Mouse (Mus musculus) intestine, embryonic 14.5 days (tissue): ENCODE data around the gene Slc36a2. TPM values are rescaled to one million over a fixed set of nuclear protein-coding genes. Genes with fewer than 3 reads are reported as not detected.

Experiments
- ATAC-seq: fragments of 200-750 bp; cut with Nextera tagmentation; replicated peaks from 2 replicates; pipeline ENCODE4 v1.8.0; 2017; ENCODE audit warnings: low read depth, moderate number of reproducible peaks, moderate TSS enrichment, moderate library complexity; ENCODE audit not compliant: low FRiP score, low TSS enrichment
- DNase-seq: peaks from one replicate; pipeline ENCODE4 v3.0.0-alpha.2; 2018; ENCODE audit warnings: low spot score
- H3K27ac ChIP-seq: fragments of 300-500 bp; sonication (generic); 2 replicates; pipeline ENCODE4 v1.5.1; 2014; ENCODE audit warnings: low read depth, mild to moderate bottlenecking, control low read depth
- H3K27me3 ChIP-seq: fragments of 300-500 bp; sonication (generic); replicated peaks from 2 replicates; pipeline ENCODE4 v1.6.1; 2014; ENCODE audit warnings: low read length, control low read depth; ENCODE audit not compliant: control insufficient read depth, insufficient read depth
- H3K36me3 ChIP-seq: fragments of 300-500 bp; sonication (generic); 2 replicates; pipeline ENCODE4 v1.6.1; 2014; ENCODE audit warnings: low read length, control low read depth; ENCODE audit not compliant: control insufficient read depth, insufficient read depth
- H3K4me1 ChIP-seq: fragments of 300-500 bp; sonication (generic); replicated peaks from 2 replicates; pipeline ENCODE4 v1.6.1; 2014; ENCODE audit warnings: low read length, control low read depth, mixed read lengths; ENCODE audit not compliant: control insufficient read depth, insufficient read depth
- H3K4me2 ChIP-seq: fragments of 300-500 bp; sonication (generic); 2 replicates; pipeline ENCODE4 v1.6.1; 2014; ENCODE audit warnings: low read length
- H3K4me3 ChIP-seq: fragments of 300-500 bp; sonication (generic); 2 replicates; pipeline ENCODE4 v1.5.1; 2014; ENCODE audit warnings: low read depth, low read length, control low read depth, mixed read lengths
- H3K9ac ChIP-seq: fragments of 300-500 bp; sonication (generic); 2 replicates; pipeline ENCODE4 v1.6.1; 2014; ENCODE audit warnings: mild to moderate bottlenecking, low read length
- H3K9me3 ChIP-seq: fragments of 300-500 bp; sonication (generic); 2 replicates; pipeline ENCODE4 v1.6.1; 2016; ENCODE audit warnings: low read length, control low read depth; ENCODE audit not compliant: control insufficient read depth
- WGBS: fragments of 180-500 bp; shearing (Covaris S2); extraction: QIAGEN DNeasy Blood & Tissue Kit; methylation state at CpG from one replicate; pipeline ENCODE4 v1.1.7; 2014; 5-methylcytosine and 5-hydroxymethylcytosine counted together
- polyA plus RNA-seq: library from polyadenylated mRNA; unstranded; fragments of >200 nt; fragmentation: Nextera tagmentation; extraction: Ambion mirVana; gene quantifications from 2 replicates; pipeline ENCODE4 v1.2.1, GENCODE M21; 2014

Gene Slc36a2
- polyA plus RNA-seq, 1 experiment from 2014 or later, result 0.09 TPM

DNA sequence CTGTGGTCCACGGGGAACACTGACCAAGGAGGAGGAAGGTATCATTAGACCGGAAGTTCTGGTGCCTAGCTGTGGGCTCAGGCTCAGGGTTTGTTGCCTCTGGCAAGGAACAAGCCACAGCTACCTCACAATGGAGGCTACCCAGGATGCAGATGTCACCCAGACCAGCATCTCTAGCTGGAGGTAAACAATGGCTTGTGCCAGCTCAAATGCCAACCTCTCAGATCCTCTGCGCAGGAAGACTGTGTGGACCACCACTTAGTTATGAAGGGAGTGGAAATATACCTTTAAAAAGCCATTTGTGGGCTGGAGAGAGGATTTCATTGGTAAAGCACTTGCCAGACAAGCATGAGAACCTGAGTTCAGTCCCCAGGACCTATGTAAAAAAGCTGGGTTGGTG lies 33.3 kb downstream of the Slc36a2 start, which contains the start of gene Slc36a3:
Gene Slc36a3 (minus strand): TSS at position 101 of the 400 bp plus-strand sequence.
- H3K27ac ChIP-seq, result no peak within 1 kb of the TSS
- H3K36me3 ChIP-seq, result no peaks in the 10 kb centered on the region
- no peak for DNase-seq
- no peaks in the 10 kb centered on the region for H3K27me3 ChIP-seq
- no peak for ATAC-seq
- 82% methylated on average over 3 of the region's 3 CpGs for WGBS
- no peak within 1 kb of the TSS for H3K4me2 ChIP-seq
- H3K4me1 ChIP-seq, result no peaks in the 10 kb centered on the region
- H3K4me3 ChIP-seq, result no peak within 1 kb of the TSS
- H3K9me3 ChIP-seq, result no peaks in the 10 kb centered on the region
- H3K9ac ChIP-seq, result no peak within 1 kb of the TSS

DNA sequence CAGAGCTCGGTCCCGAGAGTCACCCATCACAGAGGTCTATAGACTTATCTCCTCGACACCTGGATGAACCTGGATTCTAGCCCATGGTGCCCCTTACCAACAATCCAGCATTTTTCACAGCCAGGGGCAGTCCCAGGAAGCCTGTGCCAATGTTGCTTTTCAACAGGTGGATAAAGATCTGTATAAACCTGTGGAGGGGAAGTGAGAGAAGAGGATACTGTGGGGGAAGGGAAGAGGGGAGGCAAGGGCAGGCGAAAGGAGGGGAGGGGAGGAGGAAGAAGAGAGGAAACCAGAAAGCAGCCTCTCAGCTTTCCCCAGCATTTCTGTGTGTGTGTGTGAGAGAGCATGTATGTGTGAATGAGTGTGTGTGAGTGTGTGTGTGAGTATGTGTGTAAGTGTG lies 36.4 kb downstream of the Slc36a2 start:
- Histone ChIP-seq H3K27me3 (no peaks in the 10 kb centered on the region), H3K4me3 (no peak overlapping the region), H3K9ac (no peak overlapping the region), H3K9me3 (no peaks in the 10 kb centered on the region), H3K36me3 (no peaks in the 10 kb centered on the region), H3K4me1 (no peaks in the 10 kb centered on the region), H3K4me2 (no peak overlapping the region), H3K27ac (no peak overlapping the region)
- 83% methylated on average over 4 of the region's 4 CpGs for WGBS
- DNase-seq, result no peak
- no peak for ATAC-seq

DNA sequence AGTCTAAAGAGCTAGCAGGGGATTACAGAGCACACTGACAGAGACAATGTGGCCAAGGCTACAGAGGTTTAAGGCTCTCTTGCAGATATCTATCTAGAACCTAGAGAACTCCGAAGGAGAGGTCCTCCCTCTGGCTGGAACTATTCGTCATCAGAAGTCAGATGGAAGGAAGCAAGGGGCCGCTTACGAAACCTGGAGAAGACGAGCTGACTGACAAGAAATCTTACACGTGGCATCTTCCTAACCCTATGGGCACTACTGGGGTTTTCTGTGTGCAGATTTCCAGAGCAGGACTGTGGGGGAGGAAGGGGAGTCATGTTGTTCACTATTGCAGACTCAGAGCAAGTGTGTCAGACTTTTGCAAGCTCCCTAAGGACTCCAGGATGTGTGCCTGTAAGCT lies 37.5 kb downstream of the Slc36a2 start:
- Histone ChIP-seq H3K4me1 (no peaks in the 10 kb centered on the region), H3K27ac (no peak overlapping the region), H3K9ac (no peak overlapping the region), H3K9me3 (no peaks in the 10 kb centered on the region), H3K4me2 (no peak overlapping the region), H3K27me3 (no peaks in the 10 kb centered on the region), H3K36me3 (no peaks in the 10 kb centered on the region), H3K4me3 (no peak overlapping the region)
- ATAC-seq (no peak), DNase-seq (no peak)
- WGBS, result 61% methylated on average over 6 of the region's 6 CpGs

DNA sequence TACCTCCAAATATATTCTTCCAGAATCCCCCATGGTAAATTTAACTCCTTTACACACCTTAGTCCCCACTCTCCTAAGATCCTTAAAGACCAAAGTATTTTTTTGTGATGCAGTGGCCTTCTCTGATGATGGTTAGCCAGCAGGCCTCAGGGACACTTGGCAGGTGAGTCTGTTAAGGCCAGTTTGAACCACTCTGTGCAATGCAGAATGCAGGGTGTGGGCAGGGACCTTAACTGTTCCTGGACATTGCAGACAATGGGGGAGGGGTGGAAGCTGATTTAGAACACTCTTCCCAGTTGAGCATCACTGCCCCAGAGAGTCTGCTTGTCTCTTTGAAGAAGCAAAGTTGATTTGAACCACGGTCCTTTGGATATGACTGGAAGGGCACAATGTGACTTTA lies 38.0 kb downstream of the Slc36a2 start:
- H3K4me3 ChIP-seq, result no peak overlapping the region
- H3K36me3 ChIP-seq, result no peaks in the 10 kb centered on the region
- no peaks in the 10 kb centered on the region for H3K27me3 ChIP-seq
- no peak overlapping the region for H3K27ac ChIP-seq
- 78% methylated on average over 1 of the region's 1 CpGs for WGBS
- ATAC-seq, result no peak
- H3K4me2 ChIP-seq, result no peak overlapping the region
- DNase-seq, result no peak
- H3K9ac ChIP-seq, result no peak overlapping the region
- no peaks in the 10 kb centered on the region for H3K9me3 ChIP-seq
- H3K4me1 ChIP-seq, result no peaks in the 10 kb centered on the region

DNA sequence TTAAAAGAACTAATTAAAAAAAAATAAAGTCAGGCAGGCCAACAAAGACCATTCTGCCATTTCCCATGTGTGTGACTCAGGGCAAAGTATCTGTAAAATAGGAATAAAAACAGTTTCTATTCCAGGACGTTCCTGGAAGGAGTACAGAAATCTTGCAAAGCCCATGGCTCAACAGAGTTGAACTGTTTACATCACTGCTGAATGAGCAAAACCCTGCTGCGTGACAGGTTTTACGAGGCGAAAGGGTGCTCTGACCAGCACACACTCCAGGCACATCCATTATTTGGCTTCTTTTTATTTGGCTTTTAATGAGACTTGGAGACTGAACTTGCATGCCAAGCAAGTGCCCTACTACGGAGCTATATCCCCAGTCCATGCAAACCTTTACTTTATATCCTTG lies 40.9 kb downstream of the Slc36a2 start:
- Histone ChIP-seq H3K4me2 (no peak overlapping the region), H3K27me3 (no peaks in the 10 kb centered on the region), H3K27ac (no peak overlapping the region), H3K36me3 (no peaks in the 10 kb centered on the region), H3K9ac (no peak overlapping the region), H3K4me1 (no peaks in the 10 kb centered on the region), H3K9me3 (no peaks in the 10 kb centered on the region), H3K4me3 (no peak overlapping the region)
- WGBS, result 46% methylated on average over 5 of the region's 5 CpGs
- no peak for DNase-seq
- no peak for ATAC-seq

DNA sequence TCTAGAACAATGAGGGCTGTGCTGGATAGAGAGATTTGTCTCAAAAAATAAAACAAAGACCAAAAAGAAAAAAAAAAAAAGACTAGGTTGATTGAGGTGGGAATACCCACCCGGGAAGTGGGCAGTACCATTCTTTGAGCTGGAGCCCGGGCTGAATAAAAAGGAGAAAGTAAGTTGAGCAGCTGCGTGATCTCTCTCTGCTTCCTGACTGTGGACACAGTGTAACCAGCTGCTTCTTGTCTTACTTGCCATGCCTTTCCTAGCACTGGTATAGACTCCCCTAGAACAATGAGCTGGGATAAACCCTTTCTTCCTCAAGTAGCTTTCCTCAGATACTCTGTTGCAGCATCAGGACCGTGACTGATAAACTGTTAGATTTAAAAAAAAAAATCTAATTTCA lies 43.4 kb downstream of the Slc36a2 start:
- H3K4me2 ChIP-seq, result no peak overlapping the region
- no peaks in the 10 kb centered on the region for H3K27me3 ChIP-seq
- H3K9ac ChIP-seq, result no peak overlapping the region
- H3K4me1 ChIP-seq, result no peaks in the 10 kb centered on the region
- DNase-seq, result no peak
- no peak for ATAC-seq
- no peaks in the 10 kb centered on the region for H3K9me3 ChIP-seq
- WGBS, result 84% methylated on average over 4 of the region's 4 CpGs
- no peak overlapping the region for H3K4me3 ChIP-seq
- no peak overlapping the region for H3K27ac ChIP-seq
- no peaks in the 10 kb centered on the region for H3K36me3 ChIP-seq

DNA sequence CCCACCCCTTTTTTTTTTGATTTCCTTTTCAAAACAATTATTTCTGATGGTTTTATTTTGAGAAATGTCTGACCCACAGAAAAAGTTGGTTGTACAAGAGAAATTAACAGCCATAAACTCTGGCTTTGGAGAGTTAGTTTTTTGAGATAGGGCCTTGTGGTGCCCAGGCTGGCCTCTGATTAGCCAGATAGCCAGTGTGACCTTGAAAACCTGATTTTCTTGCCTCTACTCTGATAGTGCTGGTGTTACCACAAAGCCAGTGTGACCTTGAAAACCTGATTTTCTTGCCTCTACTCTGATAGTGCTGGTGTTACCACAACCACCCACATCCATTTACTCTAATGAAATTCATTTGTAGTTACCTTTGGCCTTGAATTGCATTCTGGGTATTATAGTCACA lies 47.2 kb downstream of the Slc36a2 start:
- no peaks in the 10 kb centered on the region for H3K4me1 ChIP-seq
- H3K9me3 ChIP-seq, result no peaks in the 10 kb centered on the region
- ATAC-seq, result no peak
- no peak overlapping the region for H3K27ac ChIP-seq
- no peaks in the 10 kb centered on the region for H3K36me3 ChIP-seq
- H3K4me2 ChIP-seq, result no peak overlapping the region
- no peak overlapping the region for H3K4me3 ChIP-seq
- no peak for DNase-seq
- no peaks in the 10 kb centered on the region for H3K27me3 ChIP-seq
- no peak overlapping the region for H3K9ac ChIP-seq

DNA sequence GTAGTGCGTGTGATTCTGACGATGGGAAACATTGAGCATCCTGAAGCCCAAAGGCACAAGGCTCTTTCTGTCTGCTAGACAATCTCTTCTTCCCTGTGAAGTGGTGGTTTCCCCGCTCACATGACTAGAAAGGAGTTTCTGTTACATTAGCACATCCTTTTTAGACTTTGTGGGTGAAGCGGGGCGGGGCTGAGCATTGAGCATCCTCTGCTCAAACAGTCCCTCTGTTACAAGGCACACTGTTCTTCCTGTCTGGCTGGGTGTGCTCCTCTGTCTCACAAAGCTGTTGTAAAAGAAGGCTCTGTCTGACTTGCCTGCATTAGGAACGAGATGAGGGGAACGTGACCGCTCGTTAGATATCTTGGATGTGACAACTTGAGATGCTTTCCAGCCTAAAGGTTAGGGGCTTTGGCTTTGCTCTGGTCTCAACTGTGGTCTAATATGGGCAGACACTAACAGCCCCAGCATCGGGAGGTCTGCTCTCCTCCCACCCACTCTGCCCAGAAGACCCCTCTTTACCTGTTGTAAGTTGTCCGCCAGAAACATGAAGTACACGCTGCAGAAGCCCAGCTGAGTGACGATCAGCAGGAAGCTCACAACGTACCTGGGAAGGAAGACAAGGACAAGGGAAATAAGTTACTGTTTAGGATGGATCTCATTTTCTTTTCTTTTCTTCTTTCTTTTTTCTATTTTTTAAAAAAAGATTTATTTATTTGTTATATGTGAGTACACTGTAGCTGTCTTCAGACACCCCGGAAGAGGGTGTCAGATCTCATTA lies 47.9 kb downstream of the Slc36a2 start:
- Histone ChIP-seq H3K27me3 (no peaks in the 10 kb centered on the region), H3K4me3 (no peak overlapping the region), H3K4me2 (no peak overlapping the region), H3K9me3 (no peaks in the 10 kb centered on the region), H3K36me3 (no peaks in the 10 kb centered on the region), H3K4me1 (no peaks in the 10 kb centered on the region), H3K9ac (no peak overlapping the region), H3K27ac (no peak overlapping the region)
- DNase-seq, result no peak
- no peak for ATAC-seq
- 75% methylated on average over 15 of the region's 15 CpGs for WGBS

DNA sequence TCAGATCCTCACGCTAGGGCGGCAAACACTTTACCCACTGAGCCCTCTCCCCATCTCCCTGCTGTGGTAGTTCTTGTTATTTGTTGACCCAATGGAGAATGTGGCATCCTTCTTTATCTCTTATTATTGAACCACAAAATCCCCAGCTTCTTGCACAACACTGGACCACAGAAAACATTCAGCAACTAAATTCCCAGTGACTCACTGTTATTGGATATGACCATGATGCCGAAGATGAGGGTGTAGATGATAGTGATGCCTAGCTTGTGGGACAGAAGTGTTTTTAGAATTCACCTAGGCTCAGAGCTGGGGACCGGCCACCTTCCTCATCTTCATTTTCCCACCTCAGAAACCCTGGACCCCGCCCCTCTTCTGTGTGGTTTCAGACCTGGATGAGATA lies 50.0 kb downstream of the Slc36a2 start:
- Histone ChIP-seq H3K9me3 (no peaks in the 10 kb centered on the region), H3K4me2 (no peak overlapping the region), H3K4me1 (no peaks in the 10 kb centered on the region), H3K27me3 (no peaks in the 10 kb centered on the region), H3K27ac (no peak overlapping the region), H3K36me3 (no peaks in the 10 kb centered on the region), H3K4me3 (no peak overlapping the region), H3K9ac (no peak overlapping the region)
- ATAC-seq (no peak), DNase-seq (no peak)
- 84% methylated on average over 5 of the region's 5 CpGs for WGBS
